In the genomic region with DNA sequence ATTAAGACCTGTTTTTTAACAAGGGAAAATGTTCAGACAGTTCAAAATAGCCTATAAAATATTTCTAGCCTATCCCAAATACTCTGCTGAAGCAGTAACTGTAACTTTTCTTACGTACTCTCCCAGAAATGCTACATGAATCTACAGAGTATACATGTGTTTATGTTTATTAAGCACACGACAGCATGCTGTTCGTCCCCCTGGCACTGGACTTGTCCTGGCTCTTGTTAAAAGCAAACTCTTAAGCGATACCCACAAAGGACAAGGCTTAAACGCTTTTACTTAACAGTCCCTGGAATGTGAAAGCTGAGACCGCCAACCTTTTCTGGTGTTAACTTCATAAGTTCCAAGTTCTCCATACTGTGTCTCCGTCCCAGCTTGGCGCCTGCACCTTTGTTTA, we compare ENCODE assay signal across 28 mouse cellular contexts. TPM values are rescaled to one million over a fixed set of nuclear protein-coding genes. Genes with fewer than 3 reads are reported as not detected.
DNase-seq lines count a peak whose midpoint lies in the region; ATAC-seq and TF ChIP-seq lines count a peak whose summit lies in the region.
"Had no signal": no experiment of that assay in that cellular context is flagged by ENCODE, and none has a peak within 500 bp of the region (broad histone marks: within the 10 kb centered on the region; RNA-seq: fewer than 3 reads in every experiment).

No protein-coding gene starts in this region.

- peaks cover 38% of the 10 kb centered on the region for H3K36me3 ChIP-seq in lung, embryonic 15.5 days
- H3K36me3 ChIP-seq in embryonic facial prominence, embryonic 11.5 days (replicated peaks; ENCODE audit: control insufficient read depth, insufficient read depth, low read depth, low read length): peaks cover 6% of the 10 kb centered on the region
- H3K36me3 ChIP-seq in limb, embryonic 13.5 days: peaks cover 58% of the 10 kb centered on the region

- no peak for TF ChIP-seq CTCF in embryonic fibroblast, embryonic 13.5 days (IDR thresholded peaks at IDR 0.05; ENCODE audit: borderline replicate concordance, insufficient read depth, low read length)

- 0 out of 2 replicates have a peak overlapping the region, but pooled peaks have one; percentile 12 for H3K27ac ChIP-seq in lung, embryonic 15.5 days
- H3K27ac ChIP-seq in embryonic facial prominence, embryonic 11.5 days (replicated peaks; ENCODE audit: low read depth, low read length): no peak overlapping the region
- H3K27ac ChIP-seq in embryonic fibroblast, embryonic 13.5 days (ENCODE audit: insufficient read depth, low read length): peak overlapping the region; percentile 31; the same call in 1 of the 2 replicates
- peak overlapping the region; percentile 77 for H3K27ac ChIP-seq in limb, embryonic 13.5 days
- H3K27ac ChIP-seq: hindbrain, embryonic 15.5 days; liver, embryonic 15.5 days; midbrain, embryonic 12.5 days; neural tube, embryonic 13.5 days; stomach, postnatal 0 days had no signal

- no peak for ATAC-seq in lung, embryonic 15.5 days (ENCODE audit: borderline replicate concordance, extremely low read depth, low FRiP score, low TSS enrichment)
- no peak for ATAC-seq in embryonic facial prominence, embryonic 11.5 days (replicated peaks; ENCODE audit: insufficient number of reproducible peaks, low FRiP score, low TSS enrichment, low read depth)
- peak; percentile 74 for ATAC-seq in limb, embryonic 13.5 days (ENCODE audit: low FRiP score, low read depth)
- ATAC-seq: Patski had no signal

- WGBS in lung, embryonic 15.5 days: 65% methylated on average over 8 of the region's 8 CpGs
- WGBS in embryonic facial prominence, embryonic 11.5 days: 76% methylated on average over 8 of the region's 8 CpGs
- 31% methylated on average over 8 of the region's 8 CpGs for WGBS in limb, embryonic 13.5 days

- no peak overlapping the region for H3K4me2 ChIP-seq in lung, embryonic 15.5 days
- no peak overlapping the region for H3K4me2 ChIP-seq in embryonic facial prominence, embryonic 11.5 days (ENCODE audit: low read depth, low read length)
- peak overlapping the region; percentile 19; the same call in 1 of the 2 replicates for H3K4me2 ChIP-seq in limb, embryonic 13.5 days (replicated peaks)
- H3K4me2 ChIP-seq: hindbrain, embryonic 15.5 days; liver, embryonic 15.5 days; midbrain, embryonic 12.5 days; neural tube, embryonic 13.5 days had no signal

- no peak overlapping the region for H3K4me3 ChIP-seq in lung, embryonic 15.5 days
- no peak overlapping the region for H3K4me3 ChIP-seq in embryonic facial prominence, embryonic 11.5 days (ENCODE audit: low read depth, low read length)
- no peak overlapping the region for H3K4me3 ChIP-seq in embryonic fibroblast, embryonic 13.5 days (ENCODE audit: insufficient read depth, low read length)
- H3K4me3 ChIP-seq in limb, embryonic 13.5 days: no peak overlapping the region
- H3K4me3 ChIP-seq: erythroblast, embryonic 14.5 days; hindbrain, embryonic 15.5 days; liver, embryonic 15.5 days; midbrain, embryonic 12.5 days; neural tube, embryonic 13.5 days had no signal

- H3K4me1 ChIP-seq in lung, embryonic 15.5 days: no peaks in the 10 kb centered on the region
- no peaks in the 10 kb centered on the region for H3K4me1 ChIP-seq in embryonic facial prominence, embryonic 11.5 days (ENCODE audit: control insufficient read depth, insufficient read depth, low read length)
- peaks cover 3% of the 10 kb centered on the region; the same call in 1 of the 2 replicates for H3K4me1 ChIP-seq in embryonic fibroblast, embryonic 13.5 days (ENCODE audit: control insufficient read depth, insufficient read depth, low read length)
- H3K4me1 ChIP-seq in limb, embryonic 13.5 days: peaks cover 23% of the 10 kb centered on the region
- H3K4me1 ChIP-seq: hindbrain, embryonic 15.5 days; liver, embryonic 15.5 days; neural tube, embryonic 13.5 days had no signal

- H3K27me3 ChIP-seq in lung, embryonic 15.5 days: no peaks in the 10 kb centered on the region
- H3K27me3 ChIP-seq in embryonic facial prominence, embryonic 11.5 days (ENCODE audit: control insufficient read depth, insufficient read depth, low read length): no peaks in the 10 kb centered on the region
- H3K27me3 ChIP-seq in limb, embryonic 13.5 days: no peaks in the 10 kb centered on the region
- H3K27me3 ChIP-seq: CH12.LX; hindbrain, embryonic 15.5 days; liver, embryonic 15.5 days; midbrain, embryonic 12.5 days; neural tube, embryonic 13.5 days; Patski had no signal

- DNase-seq in lung, postnatal 10 days: no peak
- DNase-seq in embryonic facial prominence, embryonic 11.5 days (ENCODE audit: low spot score): peak; percentile 8
- no peak for DNase-seq in ovary, postnatal 14 days (ENCODE audit: low spot score)
- DNase-seq in spleen, postnatal 4 days (ENCODE audit: low spot score in 2 of 2): no peak
- DNase-seq in right cerebral cortex, postnatal 36 days (ENCODE audit: low spot score in 2 of 2): no peak
- DNase-seq: cerebellum, adult 11-12 months; heart, postnatal 4 days; kidney, adult 9 months; kidney, postnatal 14 days; liver; lung, postnatal 14 days; right cerebral cortex, adult 18-20 months; thymus, adult 2 months; thymus, postnatal 4 days had no signal

- H3K9ac ChIP-seq in lung, embryonic 15.5 days: no peak overlapping the region
- no peak overlapping the region for H3K9ac ChIP-seq in embryonic facial prominence, embryonic 11.5 days (replicated peaks; ENCODE audit: low read length)
- H3K9ac ChIP-seq in limb, embryonic 13.5 days: no peak overlapping the region
- H3K9ac ChIP-seq: hindbrain, embryonic 15.5 days; liver, embryonic 15.5 days; midbrain, embryonic 12.5 days; neural tube, embryonic 13.5 days had no signal

- no peak for TF ChIP-seq POLR2A in embryonic fibroblast, embryonic 13.5 days (IDR thresholded peaks at IDR 0.05; ENCODE audit: low read depth, low read length)

- no peaks in the 10 kb centered on the region for H3K9me3 ChIP-seq in lung, embryonic 15.5 days
- no peaks in the 10 kb centered on the region for H3K9me3 ChIP-seq in embryonic facial prominence, embryonic 11.5 days (replicated peaks; ENCODE audit: control insufficient read depth, low read length)
- H3K9me3 ChIP-seq in limb, embryonic 13.5 days: no peaks in the 10 kb centered on the region
- H3K9me3 ChIP-seq: G1E; hindbrain, embryonic 15.5 days; liver, embryonic 15.5 days; midbrain, embryonic 12.5 days; neural tube, embryonic 13.5 days had no signal

RNA-seq across cellular contexts. Expression of gene Gpsm2, which starts 32.7 kb away (rescaled TPM):
- 47.1 and 50.3 TPM in 2 replicates for polyA plus RNA-seq in lung, embryonic 15.5 days (2015; fragmentation: Nextera tagmentation; extraction: Ambion mirVana)
- polyA plus RNA-seq in embryonic facial prominence, embryonic 11.5 days (2014; fragmentation: Nextera tagmentation; extraction: Ambion mirVana): 99.1 and 99.3 TPM in 2 replicates
- polyA plus RNA-seq in embryonic fibroblast, embryonic 13.5 days (2011; ENCODE audit: insufficient read length, low read depth, missing spikeins): 26.8 and 56.0 TPM in 2 replicates
- 96.7 and 103 TPM in 2 replicates for polyA plus RNA-seq in limb, embryonic 13.5 days (2015; fragmentation: Nextera tagmentation; extraction: Ambion mirVana)

RNA-seq across cellular contexts. Expression of gene Clcc1, which starts 35.7 kb away (rescaled TPM):
- 87.4 and 90.2 TPM in 2 replicates for polyA plus RNA-seq in lung, embryonic 15.5 days (2015; fragmentation: Nextera tagmentation; extraction: Ambion mirVana)
- polyA plus RNA-seq in embryonic facial prominence, embryonic 11.5 days (2014; fragmentation: Nextera tagmentation; extraction: Ambion mirVana): 73.2 and 79.8 TPM in 2 replicates
- polyA plus RNA-seq in embryonic fibroblast, embryonic 13.5 days (2011; ENCODE audit: insufficient read length, low read depth, missing spikeins): 32.7 and 37.9 TPM in 2 replicates
- polyA plus RNA-seq in limb, embryonic 13.5 days (2015; fragmentation: Nextera tagmentation; extraction: Ambion mirVana): 88.4 and 91.0 TPM in 2 replicates

RNA-seq across cellular contexts. Expression of gene Aknad1, which starts 50.0 kb away (rescaled TPM):
- polyA plus RNA-seq in lung, embryonic 15.5 days (2015; fragmentation: Nextera tagmentation; extraction: Ambion mirVana): 0.09 TPM in 1 of 2 replicates, not detected in the other
- 0.15 and 0.20 TPM in 2 replicates for polyA plus RNA-seq in embryonic facial prominence, embryonic 11.5 days (2014; fragmentation: Nextera tagmentation; extraction: Ambion mirVana)
- polyA plus RNA-seq in embryonic fibroblast, embryonic 13.5 days (2011; ENCODE audit: insufficient read length, low read depth, missing spikeins): 0.18 and 0.79 TPM in 2 replicates
- 1.8 TPM in 2 replicates for polyA plus RNA-seq in limb, embryonic 13.5 days (2015; fragmentation: Nextera tagmentation; extraction: Ambion mirVana)
- polyA plus RNA-seq: forebrain, embryonic 16.5 days; G1E; heart, embryonic 16.5 days; hindbrain, embryonic 15.5 days; neural tube, embryonic 13.5 days; Patski had no signal
